Mouse (Mus musculus) heart, embryonic 16.5 days (tissue): ENCODE measurements around the gene Muc13. TPM values are rescaled to one million over a fixed set of nuclear protein-coding genes. Genes with fewer than 3 reads are reported as not detected.

Experiments used
- ATAC-seq: fragments of 200-750 bp; cut with Nextera tagmentation; replicated peaks from 2 replicates; pipeline ENCODE4 v1.8.0; 2017; ENCODE audit warnings: moderate number of reproducible peaks; ENCODE audit not compliant: insufficient read depth, low FRiP score; ENCODE audit errors: extremely low read depth
- H3K27ac ChIP-seq: fragments of 300-500 bp; sonication (generic); 2 replicates; pipeline ENCODE4 v1.5.1; 2014; ENCODE audit warnings: mild to moderate bottlenecking, low read length, control low read depth, moderate library complexity
- H3K27me3 ChIP-seq: fragments of 300-500 bp; sonication (generic); 2 replicates; pipeline ENCODE4 v1.6.1; 2014; ENCODE audit warnings: low read length, mixed read lengths; ENCODE audit not compliant: control insufficient read depth, insufficient read depth
- H3K36me3 ChIP-seq: fragments of 300-500 bp; sonication (generic); 2 replicates; pipeline ENCODE4 v1.6.1; 2014; ENCODE audit not compliant: control insufficient read depth, insufficient read depth
- H3K4me1 ChIP-seq: fragments of 300-500 bp; sonication (generic); 2 replicates; pipeline ENCODE4 v1.6.1; 2014; ENCODE audit warnings: low read length, mixed read lengths; ENCODE audit not compliant: control insufficient read depth, insufficient read depth
- H3K4me2 ChIP-seq: fragments of 300-500 bp; sonication (generic); 2 replicates; pipeline ENCODE4 v1.6.1; 2014; ENCODE audit warnings: low read depth, mild to moderate bottlenecking, control low read depth, low read length
- H3K4me3 ChIP-seq: fragments of 300-500 bp; sonication (generic); 2 replicates; pipeline ENCODE4 v1.5.1; 2014; ENCODE audit warnings: mild to moderate bottlenecking, control low read depth, low read length
- H3K9ac ChIP-seq: fragments of 300-500 bp; sonication (generic); 2 replicates; pipeline ENCODE4 v1.6.1; 2014; ENCODE audit warnings: low read length, control low read depth
- H3K9me3 ChIP-seq: fragments of 300-500 bp; sonication (generic); replicated peaks from 2 replicates; pipeline ENCODE4 v1.6.1; 2016; ENCODE audit warnings: low read length; ENCODE audit not compliant: control insufficient read depth
- WGBS: fragments of 180-500 bp; shearing (Covaris S2); extraction: QIAGEN DNeasy Blood & Tissue Kit; methylation state at CpG from one replicate; pipeline ENCODE4 v1.1.7; 2014; 5-methylcytosine and 5-hydroxymethylcytosine counted together
- polyA plus RNA-seq: library from polyadenylated mRNA; unstranded; fragments of >200 nt; fragmentation: Nextera tagmentation; extraction: Ambion mirVana; gene quantifications from 2 replicates; pipeline ENCODE4 v1.2.1, GENCODE M21; 2015

The Muc13 gene
- polyA plus RNA-seq, 1 experiment from 2014 or later, result 1.5 TPM

DNA sequence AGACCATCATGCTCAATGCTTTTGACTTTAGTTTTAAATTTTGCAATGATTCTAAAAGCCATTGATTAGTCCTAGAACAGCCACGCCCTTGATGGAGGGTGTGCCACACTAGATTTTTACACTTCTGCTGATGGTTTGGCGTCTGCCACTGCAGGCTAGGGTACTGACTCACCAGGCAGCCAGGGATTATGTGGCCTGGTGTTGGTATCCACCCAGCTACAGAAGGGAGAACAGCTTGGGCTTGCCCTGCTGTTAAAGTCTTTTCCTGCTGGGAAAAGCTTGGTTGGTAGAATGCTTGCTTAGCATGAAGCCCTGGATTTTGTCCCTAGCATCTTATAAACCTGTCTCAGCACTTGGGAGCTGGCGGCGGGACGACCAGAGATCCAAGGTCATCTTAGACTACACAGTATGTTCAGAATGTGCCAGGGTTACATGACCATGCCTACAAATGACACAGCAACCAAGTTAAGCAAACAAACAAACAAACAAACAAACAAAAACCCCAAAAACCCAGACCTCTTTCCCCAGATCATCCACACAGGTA, 69.4 kb downstream of the Muc13 start:
- H3K4me2 ChIP-seq, result no peak overlapping the region
- H3K27ac ChIP-seq, result no peak overlapping the region
- H3K4me3 ChIP-seq, result no peak overlapping the region
- no peaks in the 10 kb centered on the region; the same call in 1 of the 2 replicates for H3K36me3 ChIP-seq
- H3K4me1 ChIP-seq, result peaks cover 21% of the 10 kb centered on the region
- 75% methylated on average over 5 of the region's 5 CpGs for WGBS
- no peak overlapping the region for H3K9ac ChIP-seq
- ATAC-seq, result no peak
- H3K9me3 ChIP-seq, result no peaks in the 10 kb centered on the region
- H3K27me3 ChIP-seq, result no peaks in the 10 kb centered on the region

Other genes starting within 250 kb of the Muc13 start
- 34.0 and 35.1 TPM in 2 replicates for gene Heg1, start 109.7 kb upstream of the Muc13 start, polyA plus RNA-seq
- 29.4 and 50.3 TPM in 2 replicates for gene Itgb5, start 35.6 kb downstream of the Muc13 start, polyA plus RNA-seq
- gene Umps, start 173.0 kb downstream of the Muc13 start, polyA plus RNA-seq, result 29.4 and 30.7 TPM in 2 replicates